Mouse (Mus musculus): ENCODE data around the gene Il6ra. TPM values are rescaled to one million over a fixed set of nuclear protein-coding genes. Genes with fewer than 3 reads are reported as not detected.

Il6ra gene
- polyA plus RNA-seq, 1 experiment, result 10.4 TPM

GRCm38 (mm10) chr3:89899511-89899908 is 13.5 kb downstream of the Il6ra start:
- H3K4me3 ChIP-seq (ENCODE audit: control insufficient read depth, insufficient read depth, low read length), result no peak overlapping the region
- DNase-seq, result no peak
- H3K4me1 ChIP-seq (replicated peaks; ENCODE audit: control insufficient read depth, insufficient read depth, low read length), result peaks cover 10% of the 10 kb centered on the region
- TF ChIP-seq CTCF (IDR thresholded peaks at IDR 0.05; ENCODE audit: borderline replicate concordance, control insufficient read depth, extremely low read depth, insufficient read depth, low read length, poor library complexity) (no peak), POLR2A (IDR thresholded peaks at IDR 0.05; ENCODE audit: control insufficient read depth, extremely low read depth, insufficient read depth, low read length, poor library complexity) (no peak)
- H3K27ac ChIP-seq (ENCODE audit: control insufficient read depth, insufficient read depth, low read length), result no peak overlapping the region
- 85% methylated on average over 8 of the region's 8 CpGs for WGBS
- H3K36me3 ChIP-seq (ENCODE audit: control insufficient read depth, insufficient read depth, low read length), result no peaks in the 10 kb centered on the region
- H3K27me3 ChIP-seq (ENCODE audit: control insufficient read depth, insufficient read depth, low read length), result no peaks in the 10 kb centered on the region

DNA sequence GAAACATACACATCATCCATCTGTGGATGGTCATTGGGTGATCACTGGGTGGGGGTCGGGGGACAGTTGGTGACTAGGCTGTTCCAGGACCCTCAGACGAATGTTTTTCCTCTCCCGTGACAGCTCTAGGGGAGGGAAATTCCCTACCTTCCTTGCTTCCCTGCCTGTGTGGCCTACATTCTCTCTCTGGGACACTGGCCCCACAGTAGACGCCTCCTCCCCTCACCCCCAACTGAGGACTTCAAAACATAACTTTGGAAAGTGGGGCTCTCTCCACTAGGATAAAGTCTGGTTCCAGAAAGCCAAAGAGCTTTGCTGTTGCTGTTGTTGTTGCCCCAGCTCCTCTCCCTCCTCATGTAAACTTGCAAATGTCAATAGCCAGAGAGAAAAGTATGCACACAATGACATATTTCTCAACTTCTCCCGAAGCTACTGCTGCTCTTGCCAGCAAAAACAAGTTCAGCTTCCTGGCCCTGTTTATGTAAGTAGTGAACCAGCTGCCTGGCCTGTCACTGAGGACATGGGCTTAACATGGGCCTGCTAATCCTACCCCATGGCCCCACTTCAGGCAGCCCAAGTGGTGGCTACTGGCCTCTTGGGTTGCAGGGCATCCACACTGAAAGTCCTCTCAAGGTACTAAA is 14.0 kb downstream of the Il6ra start:
- DNase-seq, result no peak
- no peaks in the 10 kb centered on the region for H3K36me3 ChIP-seq (ENCODE audit: control insufficient read depth, insufficient read depth, low read length)
- H3K4me1 ChIP-seq (replicated peaks; ENCODE audit: control insufficient read depth, insufficient read depth, low read length), result peaks cover 10% of the 10 kb centered on the region
- no peak overlapping the region for H3K4me3 ChIP-seq (ENCODE audit: control insufficient read depth, insufficient read depth, low read length)
- no peak for TF ChIP-seq CTCF (IDR thresholded peaks at IDR 0.05; ENCODE audit: borderline replicate concordance, control insufficient read depth, extremely low read depth, insufficient read depth, low read length, poor library complexity)
- no peak for TF ChIP-seq POLR2A (IDR thresholded peaks at IDR 0.05; ENCODE audit: control insufficient read depth, extremely low read depth, insufficient read depth, low read length, poor library complexity)
- no peak overlapping the region for H3K27ac ChIP-seq (ENCODE audit: control insufficient read depth, insufficient read depth, low read length)
- WGBS, result 85% methylated on average over 5 of the region's 5 CpGs
- no peaks in the 10 kb centered on the region for H3K27me3 ChIP-seq (ENCODE audit: control insufficient read depth, insufficient read depth, low read length)

DNA sequence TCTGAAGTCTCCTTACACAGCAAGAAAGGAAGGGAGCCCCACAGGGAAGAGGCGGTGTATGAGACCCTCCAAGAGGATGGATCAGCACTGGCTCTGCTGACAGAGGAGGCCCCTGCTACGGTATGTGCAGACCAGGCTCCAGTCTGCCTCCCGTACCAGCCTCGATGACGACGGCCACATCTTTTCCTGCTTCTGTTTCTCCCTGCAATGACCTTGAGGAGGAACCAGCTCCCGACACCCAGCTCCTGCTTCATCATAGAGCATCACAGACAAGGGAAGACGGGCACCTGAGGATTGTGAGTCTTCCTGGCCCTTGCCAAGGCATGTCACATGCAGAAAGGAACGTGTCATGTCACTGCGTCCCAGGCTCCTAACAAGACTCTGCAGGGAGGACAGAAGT is 15.0 kb downstream of the Il6ra start:
- TF ChIP-seq CTCF (IDR thresholded peaks at IDR 0.05; ENCODE audit: borderline replicate concordance, control insufficient read depth, extremely low read depth, insufficient read depth, low read length, poor library complexity), result no peak
- TF ChIP-seq POLR2A (IDR thresholded peaks at IDR 0.05; ENCODE audit: control insufficient read depth, extremely low read depth, insufficient read depth, low read length, poor library complexity), result no peak
- H3K4me1 ChIP-seq (replicated peaks; ENCODE audit: control insufficient read depth, insufficient read depth, low read length), result peaks cover 10% of the 10 kb centered on the region
- H3K36me3 ChIP-seq (ENCODE audit: control insufficient read depth, insufficient read depth, low read length), result no peaks in the 10 kb centered on the region
- 96% methylated on average over 10 of the region's 10 CpGs for WGBS
- H3K27me3 ChIP-seq (ENCODE audit: control insufficient read depth, insufficient read depth, low read length), result no peaks in the 10 kb centered on the region
- H3K4me3 ChIP-seq (ENCODE audit: control insufficient read depth, insufficient read depth, low read length), result no peak overlapping the region
- no peak overlapping the region for H3K27ac ChIP-seq (ENCODE audit: control insufficient read depth, insufficient read depth, low read length)
- DNase-seq, result no peak

GRCm38 (mm10) chr3:89897204-89897796 is 15.7 kb downstream of the Il6ra start:
- TF ChIP-seq CTCF (IDR thresholded peaks at IDR 0.05; ENCODE audit: borderline replicate concordance, control insufficient read depth, extremely low read depth, insufficient read depth, low read length, poor library complexity) (no peak), POLR2A (IDR thresholded peaks at IDR 0.05; ENCODE audit: control insufficient read depth, extremely low read depth, insufficient read depth, low read length, poor library complexity) (no peak)
- H3K4me3 ChIP-seq (ENCODE audit: control insufficient read depth, insufficient read depth, low read length), result no peak overlapping the region
- H3K27me3 ChIP-seq (ENCODE audit: control insufficient read depth, insufficient read depth, low read length), result no peaks in the 10 kb centered on the region
- no peak for DNase-seq
- peaks cover 8% of the 10 kb centered on the region for H3K4me1 ChIP-seq (replicated peaks; ENCODE audit: control insufficient read depth, insufficient read depth, low read length)
- 96% methylated on average over 8 of the region's 8 CpGs for WGBS
- no peaks in the 10 kb centered on the region for H3K36me3 ChIP-seq (ENCODE audit: control insufficient read depth, insufficient read depth, low read length)
- no peak overlapping the region for H3K27ac ChIP-seq (ENCODE audit: control insufficient read depth, insufficient read depth, low read length)

DNA sequence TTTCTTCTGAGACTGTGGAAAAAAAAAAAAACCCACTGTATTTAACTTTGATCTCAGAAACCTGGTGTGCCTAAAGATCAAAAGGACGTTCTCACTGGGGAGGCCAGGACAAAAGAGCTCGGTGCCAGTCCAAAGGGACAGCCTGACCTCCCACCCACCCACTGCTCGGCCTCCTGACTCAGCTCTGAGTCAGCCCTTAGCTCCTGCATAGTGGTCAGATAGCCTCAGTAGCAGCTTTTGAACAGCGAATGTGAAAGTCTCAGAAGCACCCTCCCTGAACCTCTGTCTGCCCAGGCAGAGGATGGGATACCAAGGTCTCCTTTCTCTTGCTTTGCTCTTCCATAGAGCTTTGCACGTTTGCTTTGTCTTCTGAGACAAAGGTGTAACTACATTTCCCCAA is 16.4 kb downstream of the Il6ra start:
- Histone ChIP-seq H3K27me3 (ENCODE audit: control insufficient read depth, insufficient read depth, low read length) (no peaks in the 10 kb centered on the region), H3K36me3 (ENCODE audit: control insufficient read depth, insufficient read depth, low read length) (no peaks in the 10 kb centered on the region), H3K27ac (ENCODE audit: control insufficient read depth, insufficient read depth, low read length) (no peak overlapping the region), H3K4me3 (ENCODE audit: control insufficient read depth, insufficient read depth, low read length) (no peak overlapping the region), H3K4me1 (replicated peaks; ENCODE audit: control insufficient read depth, insufficient read depth, low read length) (peaks cover 8% of the 10 kb centered on the region)
- no peak for TF ChIP-seq CTCF (IDR thresholded peaks at IDR 0.05; ENCODE audit: borderline replicate concordance, control insufficient read depth, extremely low read depth, insufficient read depth, low read length, poor library complexity)
- no peak for TF ChIP-seq POLR2A (IDR thresholded peaks at IDR 0.05; ENCODE audit: control insufficient read depth, extremely low read depth, insufficient read depth, low read length, poor library complexity)
- DNase-seq, result no peak
- WGBS, result 73% methylated on average over 5 of the region's 5 CpGs

DNA sequence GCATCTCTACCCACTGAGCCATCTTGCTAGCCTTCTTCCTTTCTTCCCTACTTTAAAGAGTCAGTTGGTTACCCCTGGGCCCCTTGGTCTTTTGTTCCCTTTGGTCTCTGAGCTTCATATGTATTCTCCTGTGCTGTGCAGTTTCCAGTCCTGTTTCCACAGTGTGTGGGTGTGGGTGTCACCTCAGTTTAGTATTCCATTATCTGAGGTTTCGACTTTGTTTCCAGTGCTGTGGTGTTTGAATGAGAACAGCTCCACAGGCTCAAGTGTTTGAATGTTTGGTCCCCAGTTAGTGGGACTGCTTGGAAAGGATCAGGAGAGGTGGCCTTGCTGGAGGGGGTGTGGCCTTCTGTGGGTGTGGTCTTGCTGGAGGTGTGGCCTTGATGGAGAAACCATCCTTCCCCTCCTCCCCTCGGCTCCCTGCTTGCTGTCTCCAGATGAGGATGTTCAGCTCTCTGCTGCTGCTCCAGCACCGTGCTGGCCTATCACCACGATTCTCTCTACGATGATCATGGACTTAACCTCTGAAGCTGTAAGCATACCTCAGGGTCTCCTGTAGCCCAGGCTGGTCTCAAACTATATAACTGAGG is 20.4 kb downstream of the Il6ra start:
- no peak overlapping the region for H3K4me3 ChIP-seq (ENCODE audit: control insufficient read depth, insufficient read depth, low read length)
- H3K36me3 ChIP-seq (ENCODE audit: control insufficient read depth, insufficient read depth, low read length), result no peaks in the 10 kb centered on the region
- no peak overlapping the region for H3K27ac ChIP-seq (ENCODE audit: control insufficient read depth, insufficient read depth, low read length)
- H3K27me3 ChIP-seq (ENCODE audit: control insufficient read depth, insufficient read depth, low read length), result no peaks in the 10 kb centered on the region
- peaks cover 21% of the 10 kb centered on the region for H3K4me1 ChIP-seq (replicated peaks; ENCODE audit: control insufficient read depth, insufficient read depth, low read length)
- TF ChIP-seq CTCF (IDR thresholded peaks at IDR 0.05; ENCODE audit: borderline replicate concordance, control insufficient read depth, extremely low read depth, insufficient read depth, low read length, poor library complexity), result no peak
- TF ChIP-seq POLR2A (IDR thresholded peaks at IDR 0.05; ENCODE audit: control insufficient read depth, extremely low read depth, insufficient read depth, low read length, poor library complexity), result no peak
- 86% methylated on average over 5 of the region's 5 CpGs for WGBS
- no peak for DNase-seq
